Mouse (Mus musculus) intestine, embryonic 14.5 days (tissue): Measurements from ENCODE around the gene Cwc15. TPM values are rescaled to one million over a fixed set of nuclear protein-coding genes. Genes with fewer than 3 reads are reported as not detected.

ENCODE experiments used
- ATAC-seq: fragments of 200-750 bp; cut with Nextera tagmentation; replicated peaks from 2 replicates; pipeline ENCODE4 v1.8.0; 2017; ENCODE audit warnings: low read depth, moderate number of reproducible peaks, moderate TSS enrichment, moderate library complexity; ENCODE audit not compliant: low FRiP score, low TSS enrichment
- DNase-seq: peaks from one replicate; pipeline ENCODE4 v3.0.0-alpha.2; 2018; ENCODE audit warnings: low spot score
- H3K27ac ChIP-seq: fragments of 300-500 bp; sonication (generic); 2 replicates; pipeline ENCODE4 v1.5.1; 2014; ENCODE audit warnings: low read depth, mild to moderate bottlenecking, control low read depth
- H3K27me3 ChIP-seq: fragments of 300-500 bp; sonication (generic); replicated peaks from 2 replicates; pipeline ENCODE4 v1.6.1; 2014; ENCODE audit warnings: low read length, control low read depth; ENCODE audit not compliant: control insufficient read depth, insufficient read depth
- H3K36me3 ChIP-seq: fragments of 300-500 bp; sonication (generic); 2 replicates; pipeline ENCODE4 v1.6.1; 2014; ENCODE audit warnings: low read length, control low read depth; ENCODE audit not compliant: control insufficient read depth, insufficient read depth
- H3K4me1 ChIP-seq: fragments of 300-500 bp; sonication (generic); replicated peaks from 2 replicates; pipeline ENCODE4 v1.6.1; 2014; ENCODE audit warnings: low read length, control low read depth, mixed read lengths; ENCODE audit not compliant: control insufficient read depth, insufficient read depth
- H3K4me2 ChIP-seq: fragments of 300-500 bp; sonication (generic); 2 replicates; pipeline ENCODE4 v1.6.1; 2014; ENCODE audit warnings: low read length
- H3K4me3 ChIP-seq: fragments of 300-500 bp; sonication (generic); 2 replicates; pipeline ENCODE4 v1.5.1; 2014; ENCODE audit warnings: low read depth, low read length, control low read depth, mixed read lengths
- H3K9ac ChIP-seq: fragments of 300-500 bp; sonication (generic); 2 replicates; pipeline ENCODE4 v1.6.1; 2014; ENCODE audit warnings: mild to moderate bottlenecking, low read length
- H3K9me3 ChIP-seq: fragments of 300-500 bp; sonication (generic); 2 replicates; pipeline ENCODE4 v1.6.1; 2016; ENCODE audit warnings: low read length, control low read depth; ENCODE audit not compliant: control insufficient read depth
- WGBS: fragments of 180-500 bp; shearing (Covaris S2); extraction: QIAGEN DNeasy Blood & Tissue Kit; methylation state at CpG from one replicate; pipeline ENCODE4 v1.1.7; 2014; 5-methylcytosine and 5-hydroxymethylcytosine counted together
- polyA plus RNA-seq: library from polyadenylated mRNA; unstranded; fragments of >200 nt; fragmentation: Nextera tagmentation; extraction: Ambion mirVana; gene quantifications from 2 replicates; pipeline ENCODE4 v1.2.1, GENCODE M21; 2014

Gene Cwc15
- polyA plus RNA-seq, 1 experiment from 2014 or later: 152 TPM

DNA sequence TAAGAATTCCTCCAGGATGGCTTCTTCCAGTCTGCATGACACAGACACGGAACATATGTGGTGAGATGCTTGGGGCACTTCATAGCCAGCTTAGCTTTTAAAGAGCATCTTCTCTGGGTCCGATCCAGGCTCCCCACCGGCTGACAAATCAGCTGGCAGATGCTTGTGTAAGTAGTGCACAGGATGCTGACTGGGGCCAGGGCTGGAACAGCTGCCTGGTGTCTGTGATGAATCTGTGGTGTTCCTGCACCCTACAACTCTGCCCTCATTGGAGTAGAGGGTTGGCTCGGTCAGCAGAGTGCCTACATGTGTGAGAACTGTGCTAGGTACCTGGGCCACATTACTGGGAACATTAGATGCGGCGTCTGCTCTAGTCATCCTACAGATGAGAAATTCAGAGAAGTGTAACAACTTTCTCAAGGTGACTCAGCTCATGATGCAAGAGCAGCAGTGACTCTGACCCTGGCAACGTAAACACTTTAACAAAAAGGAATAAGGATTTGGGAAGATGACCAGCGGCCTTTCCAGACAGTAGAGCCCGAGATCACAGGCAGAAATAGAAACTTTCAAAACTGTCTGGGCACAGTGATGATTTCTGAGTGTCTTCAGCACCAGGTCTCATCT, 34.5 kb downstream of the Cwc15 start:
- Histone ChIP-seq H3K9ac (no peak overlapping the region), H3K9me3 (no peaks in the 10 kb centered on the region), H3K4me1 (no peaks in the 10 kb centered on the region), H3K27me3 (no peaks in the 10 kb centered on the region), H3K27ac (no peak overlapping the region), H3K36me3 (peaks cover 8% of the 10 kb centered on the region; the same call in 1 of the 2 replicates), H3K4me2 (no peak overlapping the region), H3K4me3 (no peak overlapping the region)
- no peak for DNase-seq
- no peak for ATAC-seq
- WGBS: 74% methylated on average over 9 of the region's 9 CpGs

DNA sequence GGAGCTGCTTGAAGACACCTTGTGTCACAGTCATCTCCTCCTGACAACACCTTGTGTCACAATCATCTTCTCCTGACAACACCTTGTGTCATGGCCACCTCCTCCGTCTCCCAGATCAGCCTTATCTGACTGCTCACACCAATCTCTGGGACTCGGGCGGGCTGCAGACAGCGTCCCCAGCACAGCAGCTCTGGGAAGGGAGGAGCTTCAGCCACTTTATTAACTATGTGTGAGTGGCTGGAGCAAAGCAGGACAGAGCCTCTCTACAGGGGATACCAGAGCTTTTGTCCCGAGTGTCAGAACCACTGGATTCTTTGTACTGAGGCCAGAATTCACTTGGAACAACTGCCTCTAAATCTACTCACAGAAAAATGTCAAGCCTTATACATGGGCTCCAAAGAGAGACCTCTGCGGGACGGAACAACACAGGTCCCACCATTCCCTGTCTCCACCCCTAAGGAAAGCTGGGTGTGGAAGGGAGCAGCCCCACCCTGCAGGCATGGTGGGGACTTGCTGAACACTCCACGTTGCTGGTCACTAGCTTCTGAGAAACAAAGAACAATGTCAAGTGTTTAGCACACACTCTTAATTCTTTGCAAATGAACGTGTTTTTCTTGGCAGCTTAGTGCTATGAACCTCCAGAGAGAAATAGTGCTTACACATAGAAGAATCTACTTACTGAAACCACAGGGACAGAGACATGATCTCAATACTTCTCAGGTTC, 43.8 kb downstream of the Cwc15 start:
- no peak for ATAC-seq
- no peak overlapping the region for H3K27ac ChIP-seq

GRCm38 (mm10) chr9:14547584-14548365, 47.4 kb downstream of the Cwc15 start:
- H3K4me1 ChIP-seq: peaks cover 6% of the 10 kb centered on the region; the same call in 1 of the 2 replicates
- no peak overlapping the region for H3K4me2 ChIP-seq
- no peak overlapping the region for H3K4me3 ChIP-seq
- WGBS: 61% methylated on average over 12 of the region's 12 CpGs
- H3K36me3 ChIP-seq: peaks cover 89% of the 10 kb centered on the region
- no peak overlapping the region for H3K9ac ChIP-seq
- H3K9me3 ChIP-seq: no peaks in the 10 kb centered on the region
- no peak overlapping the region for H3K27ac ChIP-seq
- DNase-seq (no peak), ATAC-seq (no peak)
- H3K27me3 ChIP-seq: no peaks in the 10 kb centered on the region

More for the DNA sequence above, 43.8 kb downstream of the Cwc15 start:
- Histone ChIP-seq H3K36me3 (peaks cover 86% of the 10 kb centered on the region), H3K4me2 (no peak overlapping the region), H3K9me3 (no peaks in the 10 kb centered on the region), H3K4me3 (no peak overlapping the region), H3K27me3 (no peaks in the 10 kb centered on the region), H3K9ac (no peak overlapping the region), H3K4me1 (peaks cover 6% of the 10 kb centered on the region; the same call in 1 of the 2 replicates)
- DNase-seq: no peak
- 73% methylated on average over 9 of the region's 9 CpGs for WGBS

GRCm38 (mm10) chr9:14548366-14548761, 47.9 kb downstream of the Cwc15 start:
- Histone ChIP-seq H3K4me1 (peaks cover 6% of the 10 kb centered on the region; the same call in 1 of the 2 replicates), H3K36me3 (peaks cover 90% of the 10 kb centered on the region)
- WGBS: 73% methylated on average over 11 of the region's 11 CpGs

DNA sequence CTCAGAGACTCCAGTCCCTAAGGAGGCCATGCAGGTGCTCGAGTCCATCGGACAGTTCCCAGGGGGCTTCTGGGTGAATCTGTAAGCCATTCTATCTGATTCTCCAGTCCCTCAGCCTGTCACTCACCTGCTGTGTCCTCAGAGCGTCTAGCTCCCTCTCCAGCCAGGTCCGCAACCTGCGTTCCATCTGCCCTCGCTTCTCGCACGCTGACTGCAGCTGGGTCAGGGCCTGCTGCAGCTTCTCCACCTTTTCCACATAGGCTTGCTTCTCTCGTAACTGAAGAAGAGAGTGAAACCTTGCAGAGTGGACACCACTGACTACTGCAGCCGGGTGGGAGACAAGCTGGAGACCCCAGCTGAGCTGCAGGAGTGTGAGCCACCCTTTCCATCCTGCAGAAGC, 57.9 kb downstream of the Cwc15 start:
- ATAC-seq (no peak), DNase-seq (no peak)
- Histone ChIP-seq H3K9me3 (no peaks in the 10 kb centered on the region), H3K27ac (no peak overlapping the region), H3K9ac (no peak overlapping the region), H3K36me3 (peaks cover 88% of the 10 kb centered on the region), H3K4me1 (no peaks in the 10 kb centered on the region), H3K27me3 (no peaks in the 10 kb centered on the region), H3K4me3 (no peak overlapping the region), H3K4me2 (no peak overlapping the region)
- WGBS: 94% methylated on average over 10 of the region's 10 CpGs

More at GRCm38 (mm10) chr9:14548366-14548761, 47.9 kb downstream of the Cwc15 start:
- H3K4me2 ChIP-seq: no peak overlapping the region
- DNase-seq (no peak), ATAC-seq (0 out of 2 replicates have a peak, but pooled peaks have one; percentile 32)
- no peak overlapping the region for H3K27ac ChIP-seq
- H3K4me3 ChIP-seq: no peak overlapping the region
- no peaks in the 10 kb centered on the region for H3K9me3 ChIP-seq
- H3K9ac ChIP-seq: no peak overlapping the region
- H3K27me3 ChIP-seq: no peaks in the 10 kb centered on the region

DNA sequence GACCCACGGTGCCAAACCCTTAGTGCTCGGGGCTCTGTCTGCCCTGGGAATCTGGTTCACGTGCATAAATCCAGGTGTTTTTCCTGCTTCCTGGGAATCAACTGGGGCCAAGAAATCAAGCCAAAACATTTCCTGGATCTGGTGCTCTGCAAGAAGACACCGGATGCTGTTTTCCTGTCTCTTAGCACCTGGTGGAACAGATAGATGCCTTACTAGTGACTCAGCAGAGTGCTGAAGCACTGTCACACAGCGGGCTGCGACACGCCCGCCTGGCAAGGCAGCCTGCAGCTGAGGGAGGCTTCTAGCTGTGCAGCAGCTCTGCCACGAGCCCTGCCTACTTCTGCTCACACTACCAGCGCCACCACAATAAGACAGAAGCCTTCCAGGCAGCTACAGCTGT, 59.0 kb downstream of the Cwc15 start:
- DNase-seq: no peak
- no peak overlapping the region for H3K4me3 ChIP-seq
- H3K9ac ChIP-seq: no peak overlapping the region
- no peak overlapping the region for H3K4me2 ChIP-seq
- no peaks in the 10 kb centered on the region for H3K9me3 ChIP-seq
- no peaks in the 10 kb centered on the region for H3K4me1 ChIP-seq
- no peak overlapping the region for H3K27ac ChIP-seq
- H3K36me3 ChIP-seq: peaks cover 86% of the 10 kb centered on the region
- ATAC-seq: no peak
- H3K27me3 ChIP-seq: no peaks in the 10 kb centered on the region
- WGBS: 69% methylated on average over 10 of the region's 10 CpGs

- H3K4me1 ChIP-seq: no peaks in the 10 kb centered on the region
- ATAC-seq (no peak), DNase-seq (no peak)
- no peaks in the 10 kb centered on the region for H3K9me3 ChIP-seq
- H3K36me3 ChIP-seq: peaks cover 84% of the 10 kb centered on the region
- H3K27ac ChIP-seq: no peak overlapping the region
- H3K4me3 ChIP-seq: no peak overlapping the region
- H3K27me3 ChIP-seq: no peaks in the 10 kb centered on the region
- H3K4me2 ChIP-seq: no peak overlapping the region
- no peak overlapping the region for H3K9ac ChIP-seq
- WGBS: 86% methylated on average over 9 of the region's 9 CpGs
Measured at GRCm38 (mm10) chr9:14559996-14560395, 59.6 kb downstream of the Cwc15 start.
